Mouse (Mus musculus): ENCODE results near the gene Map3k4. TPM values are rescaled to one million over a fixed set of nuclear protein-coding genes. Genes with fewer than 3 reads are reported as not detected.
"Not testable (repeated sequence)": the region's sequence is repeated elsewhere in the genome, so short reads cannot be mapped to it uniquely, and the experiment has no call there.

Map3k4 gene
- polyA plus RNA-seq, 1 experiment from 2014 or later = 49.9 TPM

DNA sequence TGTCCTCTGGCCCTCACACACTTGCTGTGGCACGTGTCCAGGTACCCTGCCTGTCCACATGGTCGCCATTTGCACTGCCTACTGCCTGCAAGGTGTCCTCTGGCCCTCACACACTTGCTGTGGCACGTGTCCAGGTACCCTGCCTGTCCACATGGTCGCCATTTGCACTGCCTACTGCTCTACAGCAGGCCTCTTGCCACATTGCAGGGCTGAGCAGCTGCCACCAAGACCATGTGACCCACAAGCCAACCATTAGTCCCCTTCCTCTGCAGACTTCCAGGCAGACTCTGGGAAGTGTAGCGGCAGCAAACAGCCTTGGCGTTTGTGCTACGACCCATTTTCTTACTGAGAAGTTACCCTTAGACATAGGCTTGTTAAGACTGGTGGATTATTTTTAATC, 94.0 kb downstream of the Map3k4 start:
- not testable (repeated sequence) for H3K4me3 ChIP-seq; H3K4me1 ChIP-seq; H3K9me3 ChIP-seq (replicated peaks); DNase-seq (ENCODE audit: low spot score); H3K27me3 ChIP-seq (ENCODE audit: low read depth, poor library complexity, severe bottlenecking); H3K27ac ChIP-seq
- WGBS = 87% methylated on average over 7 of the region's 7 CpGs
- peaks cover 74% of the 10 kb centered on the region for H3K36me3 ChIP-seq

GRCm38 (mm10) chr17:12224145-12224544, 94.5 kb downstream of the Map3k4 start:
- Histone ChIP-seq H3K27me3 (ENCODE audit: low read depth, poor library complexity, severe bottlenecking) (no peaks in the 10 kb centered on the region), H3K4me3 (no peak overlapping the region), H3K36me3 (peaks cover 74% of the 10 kb centered on the region), H3K9me3 (replicated peaks) (no peaks in the 10 kb centered on the region), H3K27ac (no peak overlapping the region), H3K4me1 (peaks cover 8% of the 10 kb centered on the region)
- DNase-seq (ENCODE audit: low spot score) = no peak
- 89% methylated on average over 9 of the region's 9 CpGs for WGBS

DNA sequence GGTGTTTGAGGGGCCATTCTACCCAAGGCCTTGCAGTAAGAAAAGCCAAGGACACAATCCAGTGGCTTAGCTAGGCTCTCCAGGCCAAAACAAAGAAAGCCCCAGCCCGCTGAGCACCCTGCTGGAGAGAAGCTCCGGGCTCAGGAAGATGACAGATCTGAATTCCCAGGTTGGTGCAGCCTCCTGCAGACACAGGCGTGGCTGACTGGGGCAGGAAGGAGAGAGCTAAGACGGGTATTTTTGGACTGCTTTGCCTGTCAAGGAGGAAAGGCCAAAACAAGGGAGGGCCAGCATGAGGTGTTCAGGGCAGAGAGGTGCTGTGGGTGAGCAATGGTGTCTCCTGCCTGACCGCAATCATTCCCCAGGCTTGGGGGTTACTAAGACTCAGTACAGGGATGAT, 94.9 kb downstream of the Map3k4 start:
- H3K4me1 ChIP-seq = peaks cover 8% of the 10 kb centered on the region
- peaks cover 74% of the 10 kb centered on the region for H3K36me3 ChIP-seq
- WGBS = 61% methylated on average over 5 of the region's 5 CpGs

GRCm38 (mm10) chr17:12221926-12222325, 96.7 kb downstream of the Map3k4 start:
- DNase-seq (ENCODE audit: low spot score) = no peak
- 47% methylated on average over 6 of the region's 6 CpGs for WGBS
- H3K4me1 ChIP-seq = peaks cover 8% of the 10 kb centered on the region
- H3K27me3 ChIP-seq (ENCODE audit: low read depth, poor library complexity, severe bottlenecking) = no peaks in the 10 kb centered on the region
- H3K4me3 ChIP-seq = no peak overlapping the region
- H3K36me3 ChIP-seq = peaks cover 73% of the 10 kb centered on the region
- no peaks in the 10 kb centered on the region for H3K9me3 ChIP-seq (replicated peaks)
- no peak overlapping the region for H3K27ac ChIP-seq

More for the DNA sequence above, 94.9 kb downstream of the Map3k4 start:
- no peak overlapping the region for H3K4me3 ChIP-seq
- no peaks in the 10 kb centered on the region for H3K9me3 ChIP-seq (replicated peaks)
- H3K27ac ChIP-seq = no peak overlapping the region
- no peaks in the 10 kb centered on the region for H3K27me3 ChIP-seq (ENCODE audit: low read depth, poor library complexity, severe bottlenecking)
- no peak for DNase-seq (ENCODE audit: low spot score)

DNA sequence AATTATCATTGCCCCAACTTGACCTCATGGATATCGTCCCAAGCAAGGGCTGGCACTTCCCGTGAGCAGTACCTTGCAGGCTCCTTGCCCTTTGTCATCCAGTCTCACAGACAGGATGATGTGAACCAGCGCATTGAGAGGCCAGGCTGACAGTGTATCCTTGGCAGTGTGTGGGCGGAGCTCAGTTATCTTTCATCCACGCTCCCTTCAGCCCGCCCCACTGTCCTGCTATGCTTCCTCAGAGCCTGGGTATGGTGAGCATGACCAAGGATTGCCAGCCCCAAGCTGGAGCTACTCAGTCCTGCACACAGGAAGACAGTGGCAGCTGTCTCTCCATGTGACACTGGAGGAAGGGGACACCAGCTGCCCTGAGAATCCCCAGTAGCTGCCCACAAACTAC, 102.4 kb downstream of the Map3k4 start:
- H3K4me3 ChIP-seq = no peak overlapping the region
- H3K27ac ChIP-seq = no peak overlapping the region
- no peaks in the 10 kb centered on the region for H3K9me3 ChIP-seq (replicated peaks)
- peaks cover 98% of the 10 kb centered on the region for H3K36me3 ChIP-seq
- H3K27me3 ChIP-seq (ENCODE audit: low read depth, poor library complexity, severe bottlenecking) = no peaks in the 10 kb centered on the region
- no peak for DNase-seq (ENCODE audit: low spot score)
- WGBS = 79% methylated on average over 6 of the region's 6 CpGs
- H3K4me1 ChIP-seq = no peaks in the 10 kb centered on the region

DNA sequence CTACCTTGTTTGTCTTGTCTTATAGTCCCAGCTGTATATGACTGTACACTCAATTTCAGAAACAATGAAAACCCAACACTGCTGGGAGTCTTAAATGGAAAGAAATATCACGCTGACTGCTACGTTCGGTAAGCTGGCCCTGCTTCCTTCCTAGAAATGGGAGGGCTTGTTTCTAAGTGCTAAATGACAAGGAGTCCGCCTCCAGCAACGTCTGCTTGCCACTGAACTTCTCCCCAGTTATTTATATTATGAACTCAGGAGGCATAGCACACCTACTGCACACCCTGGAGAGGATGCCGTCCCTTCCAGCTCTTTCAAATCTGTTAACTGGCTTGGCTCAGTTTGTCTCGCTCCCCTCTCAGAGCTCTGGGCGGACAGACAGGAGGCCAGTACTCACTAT, 105.2 kb downstream of the Map3k4 start:
- no peaks in the 10 kb centered on the region for H3K9me3 ChIP-seq (replicated peaks)

GRCm38 (mm10) chr17:12212341-12212740, 106.3 kb downstream of the Map3k4 start:
- WGBS = 89% methylated on average over 6 of the region's 6 CpGs
- Histone ChIP-seq H3K4me3 (no peak overlapping the region), H3K4me1 (peaks cover 10% of the 10 kb centered on the region), H3K9me3 (replicated peaks) (no peaks in the 10 kb centered on the region), H3K27ac (no peak overlapping the region), H3K36me3 (peaks cover 79% of the 10 kb centered on the region), H3K27me3 (ENCODE audit: low read depth, poor library complexity, severe bottlenecking) (no peaks in the 10 kb centered on the region)
- no peak for DNase-seq (ENCODE audit: low spot score)

More for the DNA sequence above, 105.2 kb downstream of the Map3k4 start:
- WGBS = 91% methylated on average over 8 of the region's 8 CpGs
- H3K36me3 ChIP-seq = peaks cover 88% of the 10 kb centered on the region
- H3K4me1 ChIP-seq = no peaks in the 10 kb centered on the region
- no peak for DNase-seq (ENCODE audit: low spot score)
- H3K27ac ChIP-seq = no peak overlapping the region
- H3K27me3 ChIP-seq (ENCODE audit: low read depth, poor library complexity, severe bottlenecking) = no peaks in the 10 kb centered on the region
- no peak overlapping the region for H3K4me3 ChIP-seq

GRCm38 (mm10) chr17:12211890-12212289, 106.7 kb downstream of the Map3k4 start:
- Histone ChIP-seq H3K36me3 (peaks cover 75% of the 10 kb centered on the region), H3K4me1 (peaks cover 15% of the 10 kb centered on the region), H3K9me3 (replicated peaks) (no peaks in the 10 kb centered on the region), H3K27ac (no peak overlapping the region), H3K27me3 (ENCODE audit: low read depth, poor library complexity, severe bottlenecking) (no peaks in the 10 kb centered on the region), H3K4me3 (no peak overlapping the region)
- DNase-seq (ENCODE audit: low spot score) = no peak
- WGBS = 93% methylated on average over 11 of the region's 11 CpGs

DNA sequence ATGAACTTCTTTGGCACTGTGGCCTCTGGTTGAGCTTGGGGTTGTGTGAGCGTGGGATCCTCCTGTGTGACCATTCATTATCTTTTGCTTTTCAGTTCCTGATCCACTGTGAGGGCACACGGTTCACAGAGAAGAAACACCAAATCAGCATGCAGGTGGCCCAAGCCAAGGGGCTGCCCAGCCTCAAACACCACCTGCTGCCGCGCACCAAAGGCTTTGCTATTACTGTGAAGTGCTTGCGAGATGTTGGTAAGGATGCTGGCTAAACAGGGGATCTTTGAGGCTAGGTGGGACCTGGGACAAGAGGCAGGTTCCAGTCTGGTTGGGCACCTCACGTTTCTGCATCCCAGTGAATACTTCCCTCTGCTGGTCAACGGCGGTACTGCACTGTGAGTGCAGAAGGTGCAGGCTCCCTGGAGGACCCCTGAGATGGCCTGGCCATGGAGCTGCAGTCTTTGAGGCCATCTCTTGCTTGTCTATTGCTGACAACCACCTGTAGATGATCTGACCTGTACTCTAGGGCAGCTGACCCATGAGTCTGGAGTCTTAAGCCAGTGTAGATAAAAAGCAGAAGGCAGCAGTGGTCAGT, 108.0 kb downstream of the Map3k4 start:
- peaks cover 25% of the 10 kb centered on the region for H3K4me1 ChIP-seq
- no peaks in the 10 kb centered on the region for H3K9me3 ChIP-seq (replicated peaks)
- peak; percentile 94 for DNase-seq (ENCODE audit: low spot score)
- H3K27me3 ChIP-seq (ENCODE audit: low read depth, poor library complexity, severe bottlenecking) = no peaks in the 10 kb centered on the region
- H3K4me3 ChIP-seq = no peak overlapping the region
- peaks cover 62% of the 10 kb centered on the region for H3K36me3 ChIP-seq
- H3K27ac ChIP-seq = no peak overlapping the region
- whole genome bisulfite sequencing = 38% methylated on average over 8 of the region's 8 CpGs

DNA sequence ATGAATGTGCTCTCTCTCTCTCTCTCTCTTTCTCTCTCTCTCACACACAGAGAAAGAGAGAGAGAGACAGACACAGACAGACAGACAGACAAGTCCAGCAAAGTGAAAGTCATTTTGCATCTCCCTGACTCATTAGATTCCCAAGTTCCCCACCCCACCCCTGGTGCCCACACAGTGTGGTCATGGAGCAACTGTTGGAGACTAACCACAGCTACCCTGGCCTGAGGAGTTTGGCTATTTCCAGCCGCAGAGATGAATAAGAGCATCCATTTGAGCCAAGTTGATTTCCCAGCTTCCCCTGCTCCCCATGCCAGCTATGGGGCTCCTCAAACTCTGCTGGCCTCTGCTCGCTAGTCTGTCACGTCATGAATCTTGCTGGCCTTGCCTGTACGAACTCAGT, 109.1 kb downstream of the Map3k4 start:
- H3K4me1 ChIP-seq = peaks cover 37% of the 10 kb centered on the region
- DNase-seq (ENCODE audit: low spot score) = no peak
- no peak overlapping the region for H3K27ac ChIP-seq
- no peaks in the 10 kb centered on the region for H3K9me3 ChIP-seq (replicated peaks)
- H3K36me3 ChIP-seq = peaks cover 51% of the 10 kb centered on the region
- WGBS = 84% methylated on average over 4 of the region's 4 CpGs
- no peak overlapping the region for H3K4me3 ChIP-seq
- no peaks in the 10 kb centered on the region for H3K27me3 ChIP-seq (ENCODE audit: low read depth, poor library complexity, severe bottlenecking)

DNA sequence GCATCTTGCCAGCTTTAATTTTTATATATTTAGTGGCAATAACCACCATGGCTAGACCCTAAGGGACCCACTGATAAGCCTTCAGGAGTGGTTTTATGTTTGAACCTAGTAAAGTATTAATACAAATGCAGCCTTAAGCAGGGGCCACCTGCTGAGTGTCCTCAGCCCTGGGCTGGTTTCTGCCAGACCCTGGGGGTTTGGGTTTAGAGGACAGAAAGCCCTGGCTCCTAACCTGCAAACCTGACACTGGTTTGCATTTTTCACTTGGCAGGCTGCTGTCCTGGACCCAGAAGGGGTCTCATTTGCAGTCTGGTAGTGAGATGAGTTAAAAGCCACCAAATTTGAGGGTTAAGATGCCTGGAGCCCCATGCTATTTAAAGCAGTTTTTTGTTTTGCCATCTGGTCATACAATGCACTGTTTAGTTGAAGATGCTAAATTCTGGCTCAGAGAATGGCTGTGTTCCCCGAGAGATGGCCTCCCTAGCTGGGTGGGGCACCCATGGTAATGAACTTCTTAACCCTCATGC, 111.5 kb downstream of the Map3k4 start:
- no peaks in the 10 kb centered on the region for H3K27me3 ChIP-seq (ENCODE audit: low read depth, poor library complexity, severe bottlenecking)
- peaks cover 55% of the 10 kb centered on the region for H3K4me1 ChIP-seq
- no peak for DNase-seq (ENCODE audit: low spot score)
- peak overlapping the region; percentile 30; the same call in 1 of the 2 replicates for H3K27ac ChIP-seq
- 73% methylated on average over 1 of the region's 1 CpGs for WGBS
- no peak overlapping the region for H3K4me3 ChIP-seq
- peaks cover 28% of the 10 kb centered on the region for H3K36me3 ChIP-seq
- no peaks in the 10 kb centered on the region for H3K9me3 ChIP-seq (replicated peaks)

GRCm38 (mm10) chr17:12206248-12206647, 112.3 kb downstream of the Map3k4 start:
- Histone ChIP-seq H3K27me3 (ENCODE audit: low read depth, poor library complexity, severe bottlenecking) (no peaks in the 10 kb centered on the region), H3K36me3 (peaks cover 21% of the 10 kb centered on the region), H3K9me3 (replicated peaks) (no peaks in the 10 kb centered on the region), H3K4me1 (peaks cover 56% of the 10 kb centered on the region), H3K27ac (peak overlapping the region; percentile 68), H3K4me3 (no peak overlapping the region)
- DNase-seq (ENCODE audit: low spot score) = no peak
- 68% methylated on average over 3 of the region's 3 CpGs for WGBS

GRCm38 (mm10) chr17:12205694-12206075, 112.9 kb downstream of the Map3k4 start:
- no peak overlapping the region for H3K4me3 ChIP-seq
- H3K4me1 ChIP-seq = peaks cover 61% of the 10 kb centered on the region
- DNase-seq (ENCODE audit: low spot score) = no peak
- no peaks in the 10 kb centered on the region for H3K9me3 ChIP-seq (replicated peaks)
- H3K27ac ChIP-seq = peak overlapping the region; percentile 68
- WGBS = 38% methylated on average over 4 of the region's 4 CpGs
- H3K27me3 ChIP-seq (ENCODE audit: low read depth, poor library complexity, severe bottlenecking) = no peaks in the 10 kb centered on the region
- H3K36me3 ChIP-seq = peaks cover 16% of the 10 kb centered on the region
